Mouse (Mus musculus): ENCODE measurements around the gene Ppp1r32.

GRCm38 (mm10) chr19:10457484-10457800 lies 25.3 kb downstream of the Ppp1r32 start:
- TF ChIP-seq CTCF (IDR thresholded peaks at IDR 0.05; ENCODE audit: insufficient read depth, low read length) (no peak), POLR2A (IDR thresholded peaks at IDR 0.05; ENCODE audit: borderline replicate concordance, extremely low read depth, low read depth, low read length) (peak; percentile 43; the same call in 1 of the 2 replicates)
